Mouse (Mus musculus) gastrocnemius, postnatal 10 days (tissue): ENCODE results near the gene Nyx. TPM values are rescaled to one million over a fixed set of nuclear protein-coding genes. Genes with fewer than 3 reads are reported as not detected.

Experiments used
- DNase-seq: peaks from one replicate; pipeline ENCODE4 v3.0.0; 2021; ENCODE audit warnings: mixed read lengths
- total RNA-seq, 2 experiments: library from RNA; stranded (reverse); gene quantifications; 2 replicates each; pipeline ENCODE4 v1.2.3; 2021

Gene Nyx
- total RNA-seq, 2 experiments from 2014 or later: 0.07 to 0.16 TPM

GRCm38 (mm10) chrX:13492922-13493321, 27.0 kb downstream of the Nyx start:
- no peak for DNase-seq

GRCm38 (mm10) chrX:13494892-13495703, 29.2 kb downstream of the Nyx start:
- DNase-seq: no peak

GRCm38 (mm10) chrX:13500284-13500683, 34.4 kb downstream of the Nyx start:
- no peak for DNase-seq

DNA sequence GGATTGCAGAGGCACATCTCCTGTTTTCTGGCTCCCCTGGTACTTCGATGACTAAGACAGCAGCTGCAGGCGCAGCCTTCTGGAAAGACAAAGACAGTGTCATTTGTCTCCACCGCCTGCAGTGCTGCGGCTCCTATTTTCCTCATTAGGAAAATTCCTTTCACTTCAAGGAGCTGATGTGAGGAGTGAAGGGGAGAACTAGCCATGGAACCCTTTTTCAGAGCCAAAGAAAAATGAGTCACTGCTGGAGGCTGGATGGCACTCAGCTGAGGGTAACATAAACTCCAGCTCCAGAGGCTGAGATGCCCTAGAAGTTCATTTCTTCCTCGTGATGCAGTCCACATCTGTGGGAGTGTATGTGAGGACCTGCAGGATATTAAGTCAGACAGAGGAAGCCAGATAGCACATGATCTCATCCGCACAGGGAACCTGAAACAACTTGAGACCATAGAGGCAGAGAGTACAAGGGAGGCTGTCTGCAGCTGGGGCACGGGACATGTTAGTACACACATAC, 37.0 kb downstream of the Nyx start:
- no peak for DNase-seq

GRCm38 (mm10) chrX:13504389-13504788, 38.5 kb downstream of the Nyx start:
- no peak for DNase-seq

- DNase-seq: no peak
Observed at GRCm38 (mm10) chrX:13506376-13506775, 40.5 kb downstream of the Nyx start.

DNA sequence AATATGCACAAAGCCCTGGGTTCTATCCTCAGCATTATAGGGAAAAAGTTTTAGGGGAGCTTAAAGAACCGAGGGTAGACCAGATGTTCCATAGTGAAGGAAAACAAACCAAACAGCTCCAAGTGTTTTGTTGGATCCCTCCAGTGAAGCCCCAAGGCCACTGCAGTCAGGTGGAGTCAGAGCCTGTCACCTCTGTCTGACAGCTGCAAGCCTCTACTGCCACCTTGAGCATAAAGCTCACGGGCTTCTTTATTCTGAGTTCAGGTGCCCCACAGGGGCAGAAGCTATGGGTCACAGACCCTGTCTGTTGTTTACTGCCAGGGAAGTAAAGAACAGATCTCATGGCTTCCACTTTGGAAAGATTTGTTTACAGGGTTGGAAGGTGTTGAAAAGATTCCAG, 47.2 kb downstream of the Nyx start:
- DNase-seq: no peak

DNA sequence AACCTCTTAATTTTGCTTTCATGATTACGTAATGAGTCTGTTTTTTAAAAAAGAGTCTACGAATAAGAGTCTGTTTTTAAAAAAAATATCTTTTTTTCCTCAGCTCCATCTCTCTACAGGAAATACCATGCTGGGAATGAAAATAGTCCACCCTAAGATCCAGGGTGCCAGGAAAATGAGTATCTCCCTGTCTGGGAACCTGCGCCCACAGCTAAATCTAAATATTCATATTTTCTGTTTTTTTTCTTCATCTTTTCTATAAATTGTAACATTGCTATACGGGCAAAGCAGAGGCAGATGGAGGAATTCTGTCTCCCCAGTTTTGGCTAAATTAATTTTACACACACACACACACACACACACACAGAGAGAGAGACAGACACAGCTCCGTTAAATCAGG, 48.0 kb downstream of the Nyx start:
- no peak for DNase-seq

- DNase-seq: no peak
Observed at GRCm38 (mm10) chrX:13516451-13516850, 50.5 kb downstream of the Nyx start.

DNA sequence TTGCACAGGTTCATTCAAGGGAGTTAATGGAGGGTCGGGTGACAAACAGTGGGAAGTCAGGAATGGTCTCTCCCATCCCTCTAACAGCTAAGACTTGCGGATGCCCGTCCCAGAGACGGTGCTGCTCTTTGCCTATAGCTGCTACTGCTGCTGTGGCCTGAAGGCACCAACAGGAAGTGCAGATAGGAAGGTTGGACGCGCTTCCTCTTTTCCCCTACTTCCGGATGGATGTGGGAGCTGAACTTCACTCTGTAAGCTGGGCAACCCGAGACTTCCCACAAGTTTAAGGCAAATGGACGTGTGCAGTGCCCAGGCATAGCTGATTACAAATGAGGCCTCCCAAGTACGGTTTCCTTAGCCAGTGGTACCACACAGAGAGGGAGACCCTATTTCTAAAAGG, 52.1 kb downstream of the Nyx start:
- DNase-seq: no peak

- no peak for DNase-seq
Observed at GRCm38 (mm10) chrX:13518781-13519407, 53.0 kb downstream of the Nyx start.

GRCm38 (mm10) chrX:13519408-13519783, 53.5 kb downstream of the Nyx start:
- no peak for DNase-seq

DNA sequence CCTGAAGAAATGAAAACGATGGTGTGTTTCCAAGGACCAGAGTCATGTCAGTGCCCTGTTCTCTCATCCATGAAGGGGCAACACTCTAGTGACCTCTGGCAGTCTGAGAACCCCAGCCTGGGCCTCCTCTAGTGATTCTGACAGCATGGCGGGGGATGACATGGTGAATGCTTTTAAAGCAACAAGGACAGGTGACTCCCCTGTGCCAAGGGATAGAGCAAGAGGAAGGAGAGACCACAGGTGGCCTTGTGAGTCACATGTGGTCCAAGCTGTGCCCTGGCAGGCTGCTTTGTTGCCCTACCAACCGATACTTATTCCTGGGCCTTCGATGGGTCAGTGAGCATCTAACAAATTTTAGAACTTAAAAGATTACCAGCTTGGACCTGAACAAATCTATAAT, 54.7 kb downstream of the Nyx start:
- DNase-seq: no peak

DNA sequence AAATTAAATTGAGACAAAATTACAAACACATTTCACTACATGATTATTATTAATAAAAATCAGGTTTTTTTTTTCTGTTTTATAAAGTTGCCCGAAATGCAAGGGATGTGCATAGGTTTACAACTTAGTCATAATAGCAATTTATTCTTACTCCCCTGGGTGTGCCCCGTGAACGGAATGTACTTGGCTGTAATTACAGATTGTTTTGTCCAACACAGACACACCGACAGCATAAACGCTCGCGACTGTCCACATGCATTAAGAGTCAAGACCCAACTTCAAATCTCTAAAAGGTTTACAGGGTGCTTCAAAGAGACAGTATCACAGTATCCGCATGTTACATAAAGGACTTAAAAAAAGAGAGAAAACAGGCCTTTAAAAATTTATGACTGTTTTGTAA, 55.4 kb downstream of the Nyx start:
- DNase-seq: no peak

Other genes with a start within 250 kb of the Nyx start
- gene Ddx3x, start 185.1 kb upstream of the Nyx start, total RNA-seq: 100 to 1,000 TPM; 102 to 147 TPM
- 1 to 10 TPM; 1.5 to 3.3 TPM for gene Gpr34, start 166.0 kb downstream of the Nyx start, total RNA-seq
- not detected for gene Gpr82, start 195.3 kb downstream of the Nyx start, total RNA-seq